Mouse (Mus musculus): ENCODE measurements at regions not wholly inside any gene's neighbourhood (a gene's known extent, or its start where the extent isn't known, plus 50 kb on each side); places are given as distances from the start of the nearest gene placed in this dataset.

DNA sequence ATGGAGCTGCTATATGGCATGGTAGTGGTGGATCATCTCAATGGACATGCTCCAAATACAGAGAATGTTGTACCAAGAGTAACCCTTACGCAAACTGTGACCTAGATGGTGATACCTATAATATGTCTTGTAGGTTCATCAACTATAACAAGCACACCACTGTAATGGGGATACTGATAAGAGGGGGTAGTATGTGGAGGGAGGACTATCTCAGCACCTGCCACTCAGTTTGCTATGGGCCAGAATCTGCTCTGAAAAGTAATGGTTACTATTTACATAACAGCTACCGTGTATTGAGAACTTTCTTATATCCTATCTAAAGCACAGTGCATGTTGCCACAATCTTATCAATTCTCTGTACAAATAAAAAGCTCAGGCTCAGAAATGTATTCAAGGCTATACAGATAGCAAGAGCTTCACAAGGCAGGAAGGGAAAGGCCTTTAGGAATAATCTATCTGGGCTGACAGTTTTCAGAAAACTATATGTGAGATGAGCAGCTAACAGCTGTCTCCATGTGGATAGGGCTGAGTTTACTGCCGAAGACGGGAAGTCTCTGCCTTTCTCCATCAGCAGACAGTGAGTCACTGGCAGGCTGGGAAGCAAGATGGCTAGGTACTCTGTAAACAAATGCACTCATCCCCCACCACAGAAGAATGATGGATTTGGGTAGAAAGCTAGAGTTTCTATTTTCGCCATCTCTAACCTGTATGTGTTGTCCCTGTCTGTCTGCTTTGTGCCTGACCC is 77.1 kb upstream of the Nck2 start:
- TF ChIP-seq CTCF (IDR thresholded peaks at IDR 0.05; ENCODE audit: control insufficient read depth, insufficient read depth, low read length): no peak
- TF ChIP-seq POLR2A (IDR thresholded peaks at IDR 0.05; ENCODE audit: borderline replicate concordance, control insufficient read depth, low read depth, low read length): no peak
